Mouse (Mus musculus) brain, embryonic 14.5 days (tissue): Measurements from ENCODE around the gene Cd40. TPM values are rescaled to one million over a fixed set of nuclear protein-coding genes. Genes with fewer than 3 reads are reported as not detected.
A peak's percentile ranks its signal among the peaks of the same experiment; 100 is the strongest.

ENCODE experiments used
- DNase-seq: peaks from one replicate; pipeline ENCODE4 v3.0.0-alpha.2; 2011; ENCODE audit warnings: low read depth
- CTCF ChIP-seq: fragments of 200-500 bp; IDR thresholded peaks from 2 replicates; pipeline ENCODE4 v1.5.1; 2012; ENCODE audit warnings: inconsistent platforms, mild to moderate bottlenecking, moderate library complexity, borderline replicate concordance; ENCODE audit not compliant: insufficient read depth, insufficient read length; ENCODE audit errors: extremely low read depth
- POLR2A ChIP-seq: fragments of 200-500 bp; IDR thresholded peaks from 2 replicates; pipeline ENCODE4 v1.6.1; 2012; ENCODE audit warnings: mild to moderate bottlenecking, inconsistent platforms, borderline replicate concordance; ENCODE audit not compliant: poor library complexity, insufficient read depth, insufficient read length, severe bottlenecking; ENCODE audit errors: extremely low read depth
- polyA plus RNA-seq: library from polyadenylated mRNA; depleted of rRNA; stranded (reverse); fragments of >200 nt; gene quantifications from 2 replicates; pipeline ENCODE4 v1.2.3, GENCODE M21; 2012; rRNA removed

The Cd40 gene
- polyA plus RNA-seq, 1 experiment = 8.4 TPM

DNA sequence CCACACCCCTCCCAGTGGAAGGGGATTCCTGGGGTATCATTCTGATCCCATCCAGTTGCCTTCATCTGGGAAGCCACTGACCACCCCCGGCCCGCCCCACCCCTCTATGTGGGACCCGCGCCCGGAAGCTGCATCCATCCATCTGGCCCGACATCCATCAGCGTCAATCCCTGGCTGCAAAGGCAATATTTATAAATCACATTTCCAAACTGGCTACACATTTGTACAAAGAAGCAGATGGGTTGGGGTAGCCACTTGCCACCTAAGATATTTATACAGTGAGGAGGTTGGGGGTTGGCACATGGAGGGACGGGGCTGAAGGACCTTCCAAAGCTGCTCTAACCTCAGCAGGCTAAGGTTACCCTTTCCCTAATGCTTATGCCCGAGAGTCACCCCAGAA lies 65.3 kb downstream of the Cd40 start:
- TF ChIP-seq CTCF (no peak), POLR2A (no peak)
- DNase-seq = peak; percentile 46

DNA sequence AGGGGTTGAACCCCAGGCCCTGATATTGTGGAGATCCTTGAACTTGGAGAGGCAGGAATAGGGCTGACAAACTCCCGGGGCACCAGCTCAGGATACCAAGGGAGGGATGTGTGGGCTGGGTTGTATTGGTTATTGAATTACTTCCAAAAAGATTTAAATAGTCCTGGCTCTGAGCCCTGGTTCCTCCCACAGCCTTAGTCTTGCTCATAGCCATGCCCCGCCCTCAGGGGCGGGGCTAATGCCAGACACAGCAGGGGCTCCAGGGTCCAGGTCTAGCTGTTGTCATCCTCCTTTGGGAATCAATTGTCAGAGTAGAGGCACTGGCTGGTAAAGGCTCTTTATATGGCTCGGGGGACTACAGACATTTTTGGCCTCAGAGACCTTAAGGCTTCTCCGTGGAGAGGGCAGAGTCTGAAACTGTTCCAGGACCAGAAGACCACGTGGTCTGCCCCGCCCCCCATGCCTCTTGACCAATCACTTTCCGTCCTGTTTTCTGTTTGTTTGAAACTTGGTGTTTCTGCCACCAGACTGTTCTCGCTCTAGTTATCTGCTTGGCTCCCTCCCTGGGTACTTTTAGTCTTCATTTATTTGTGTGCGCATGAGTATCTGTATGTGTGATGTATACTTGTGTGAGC lies 65.9 kb downstream of the Cd40 start:
- DNase-seq = peak; percentile 84
- no peak for TF ChIP-seq CTCF
- TF ChIP-seq POLR2A = no peak

Other genes starting within 250 kb of the Cd40 start
- gene Zswim1, start 232.9 kb upstream of the Cd40 start, polyA plus RNA-seq = 12.1 and 17.6 TPM in 2 replicates
- not detected in 2 replicates for gene Spata25, start 227.1 kb upstream of the Cd40 start, polyA plus RNA-seq
- 125 and 165 TPM in 2 replicates for gene Ctsa, start 222.8 kb upstream of the Cd40 start, polyA plus RNA-seq
- 5.1 and 7.0 TPM in 2 replicates for gene Neurl2, start 222.2 kb upstream of the Cd40 start, polyA plus RNA-seq
- 62.2 and 109 TPM in 2 replicates for gene Pltp, start 197.9 kb upstream of the Cd40 start, polyA plus RNA-seq
- gene Pcif1, start 176.3 kb upstream of the Cd40 start, polyA plus RNA-seq = 55.5 and 60.1 TPM in 2 replicates
- gene Zfp335, start 143.9 kb upstream of the Cd40 start, polyA plus RNA-seq = 43.2 and 47.0 TPM in 2 replicates
- gene Mmp9, start 114.8 kb upstream of the Cd40 start, polyA plus RNA-seq = 19.5 and 32.8 TPM in 2 replicates
- gene Slc12a5, start 94.8 kb upstream of the Cd40 start, polyA plus RNA-seq = 80.5 and 110 TPM in 2 replicates
- 128 and 143 TPM in 2 replicates for gene Ncoa5, start 20.8 kb upstream of the Cd40 start, polyA plus RNA-seq
- not detected in 2 replicates for gene 1700025C18Rik, start 35.1 kb downstream of the Cd40 start, polyA plus RNA-seq
- 14.7 and 25.7 TPM in 2 replicates for gene Cdh22, start 179.2 kb downstream of the Cd40 start, polyA plus RNA-seq
- 62.3 and 78.7 TPM in 2 replicates for gene Slc35c2, start 232.2 kb downstream of the Cd40 start, polyA plus RNA-seq